Mouse (Mus musculus) fat pad, adult 2 months (tissue): ENCODE measurements around the gene Lmntd1.
A peak's percentile ranks its signal among the peaks of the same experiment; 100 is the strongest.

Source experiments
- DNase-seq: peaks from one replicate; pipeline ENCODE4 v3.0.0-alpha.2; 2011; ENCODE audit warnings: low read depth, low spot score; ENCODE audit errors: extremely low read depth

Lmntd1 gene

GRCm38 (mm10) chr6:145499574-145500546, 114.3 kb downstream of the Lmntd1 start:
- no peak for DNase-seq

- DNase-seq: no peak
These were observed 118.4 kb downstream of the Lmntd1 start for GRCm38 (mm10) chr6:145495731-145496130.

GRCm38 (mm10) chr6:145488251-145488650, 125.9 kb downstream of the Lmntd1 start:
- no peak for DNase-seq

DNA sequence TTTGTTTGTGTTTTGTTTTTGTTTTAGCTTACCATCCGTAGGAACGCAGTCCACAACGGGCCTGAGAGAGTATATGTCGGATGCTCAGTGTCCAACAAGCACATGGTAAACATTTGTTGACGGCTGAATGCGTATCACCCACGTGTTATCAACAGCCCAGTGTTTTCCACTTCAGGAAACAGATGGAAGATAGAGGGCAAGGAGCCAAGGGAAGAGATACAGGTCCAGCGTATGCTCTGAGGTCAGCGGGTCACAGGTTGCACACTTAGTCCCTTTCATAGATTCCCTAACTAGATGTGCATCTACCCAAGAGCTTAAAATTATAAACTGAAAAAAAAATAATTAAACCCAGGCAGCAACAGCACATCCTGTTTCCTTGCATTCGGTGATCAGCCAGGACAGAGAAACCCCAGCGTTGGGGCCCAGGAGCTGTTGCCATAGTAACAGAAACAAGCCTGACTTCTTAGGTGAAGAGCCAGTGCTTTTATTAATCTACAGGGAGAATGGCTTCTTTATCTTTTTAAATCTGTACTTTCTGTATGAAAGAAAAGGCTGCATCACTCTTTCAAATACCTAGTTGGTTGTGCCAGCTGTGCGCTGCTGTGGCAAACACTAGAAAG, 128.0 kb downstream of the Lmntd1 start:
- no peak for DNase-seq

DNA sequence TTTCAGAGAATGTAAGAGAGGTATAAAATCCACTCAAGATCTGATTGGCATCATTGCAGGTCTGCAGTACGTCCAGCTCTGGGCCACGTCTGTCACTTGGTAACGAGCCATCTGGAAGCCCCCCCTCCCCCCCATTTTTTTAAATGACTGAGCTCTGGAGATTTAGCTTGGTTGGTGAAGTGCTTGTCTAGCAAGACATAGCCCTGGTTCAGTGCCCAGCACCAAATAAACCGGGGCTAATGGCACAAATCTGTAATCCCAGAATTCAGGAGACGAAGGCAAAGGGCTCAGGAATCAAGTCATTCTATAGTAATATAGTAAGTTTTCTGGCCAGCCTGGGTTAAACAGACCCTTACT, 130.8 kb downstream of the Lmntd1 start:
- DNase-seq: no peak

- DNase-seq: no peak
These were observed 131.3 kb downstream of the Lmntd1 start for GRCm38 (mm10) chr6:145482656-145483317.

DNA sequence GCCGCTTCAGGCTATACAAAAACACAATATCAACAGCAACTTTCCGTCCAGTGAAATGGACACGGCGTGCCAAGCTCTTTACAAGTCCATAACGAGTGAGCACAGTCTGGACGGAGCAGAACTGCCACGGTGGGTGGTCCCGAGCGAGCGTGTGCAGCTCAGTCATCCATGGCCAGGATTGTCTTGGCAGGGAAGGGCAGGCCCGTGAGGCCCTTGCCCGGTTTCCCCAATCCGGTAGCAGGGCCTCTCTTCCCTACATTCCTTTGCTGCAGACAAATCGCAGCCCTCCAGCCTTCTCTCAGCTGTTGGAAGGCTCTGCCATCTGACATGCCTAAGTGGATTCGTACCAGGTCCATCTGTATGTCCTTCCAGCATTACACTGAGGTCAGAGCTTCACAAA, 132.2 kb downstream of the Lmntd1 start:
- DNase-seq: no peak

DNA sequence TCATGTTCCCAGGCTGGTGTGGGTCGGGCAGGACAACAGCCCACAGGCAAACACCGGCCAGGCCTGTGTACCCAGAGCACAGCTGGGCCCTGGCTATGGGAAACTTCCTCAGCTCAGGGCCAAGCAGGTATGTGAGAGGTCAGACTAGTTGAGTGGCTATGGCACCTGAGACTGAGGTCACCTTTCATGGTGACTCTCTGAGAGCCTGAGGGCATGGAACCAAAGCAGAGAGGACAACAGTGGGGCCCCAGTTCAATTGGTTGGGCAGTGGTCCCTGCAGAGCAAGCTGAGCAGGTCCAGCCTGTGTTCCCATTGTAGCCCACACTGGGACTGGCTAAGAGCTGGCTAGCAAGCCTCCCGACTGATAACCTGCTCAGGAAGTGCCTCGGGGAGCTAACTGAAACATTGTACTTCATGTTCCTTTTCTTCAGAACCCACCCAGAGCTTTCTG, 135.3 kb downstream of the Lmntd1 start:
- peak; percentile 25 for DNase-seq

DNA sequence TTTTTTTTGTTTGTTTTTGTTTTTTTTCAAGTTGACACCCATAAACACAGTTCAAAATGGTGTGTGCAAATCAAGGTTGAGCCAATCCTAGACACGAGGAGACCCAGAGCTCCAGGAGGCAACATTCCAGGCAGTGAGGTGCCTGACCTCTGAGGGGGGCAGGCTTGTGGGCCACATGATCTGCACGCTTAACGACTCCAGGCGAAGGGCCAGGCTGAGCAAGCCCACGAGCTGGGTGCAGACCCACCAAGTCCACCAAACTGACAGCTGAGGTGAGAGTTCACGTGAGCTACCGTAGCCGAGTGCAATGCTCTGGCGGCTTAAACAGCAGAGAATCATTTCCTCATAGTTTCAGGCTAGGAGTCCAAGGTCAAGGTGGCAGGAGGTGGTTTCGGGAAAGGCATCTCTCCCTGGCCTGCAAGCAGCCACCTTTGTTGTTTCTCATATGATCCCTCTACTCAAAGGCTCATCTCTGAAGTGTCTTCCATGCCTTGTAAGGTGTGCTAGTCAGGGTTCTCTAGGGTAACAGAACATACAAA, 136.7 kb downstream of the Lmntd1 start:
- DNase-seq: no peak

- DNase-seq: no peak
These were observed 142.4 kb downstream of the Lmntd1 start for GRCm38 (mm10) chr6:145471638-145472247.

DNA sequence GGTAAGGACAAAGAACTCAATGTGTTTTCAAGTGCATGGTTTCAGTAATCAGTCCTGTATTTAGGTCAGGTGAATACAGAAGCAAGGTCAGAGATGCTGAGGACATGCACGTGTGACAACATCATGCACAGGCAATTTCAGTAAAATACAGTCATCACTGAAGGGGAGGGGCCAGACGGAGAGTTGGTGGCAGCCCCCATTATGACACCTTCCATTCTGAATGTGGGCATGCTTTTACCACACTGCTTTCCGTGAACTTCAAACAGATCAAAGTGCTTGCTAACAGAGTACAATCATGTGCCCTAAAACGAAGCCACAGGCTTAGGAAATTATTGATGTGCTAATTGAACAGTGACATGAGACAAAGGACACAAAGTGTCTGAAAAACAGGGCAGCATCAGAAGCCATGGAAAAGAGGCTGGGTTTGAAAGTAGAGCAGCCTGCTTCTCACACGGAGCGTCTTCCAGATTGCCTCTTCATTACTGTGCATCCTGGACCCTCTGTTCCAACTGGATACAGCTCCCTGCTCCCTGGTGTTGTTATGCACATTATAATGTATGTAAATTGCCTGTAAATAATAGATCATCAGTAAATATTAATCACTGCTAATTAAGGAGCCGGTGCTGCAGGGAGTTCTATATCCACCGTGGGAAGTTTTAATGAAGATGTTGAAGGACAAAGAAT, 144.7 kb downstream of the Lmntd1 start:
- DNase-seq: no peak

- no peak for DNase-seq
These were observed 150.1 kb downstream of the Lmntd1 start for GRCm38 (mm10) chr6:145464027-145464426.

- DNase-seq: no peak
These were observed 151.4 kb downstream of the Lmntd1 start for GRCm38 (mm10) chr6:145462677-145463245.

DNA sequence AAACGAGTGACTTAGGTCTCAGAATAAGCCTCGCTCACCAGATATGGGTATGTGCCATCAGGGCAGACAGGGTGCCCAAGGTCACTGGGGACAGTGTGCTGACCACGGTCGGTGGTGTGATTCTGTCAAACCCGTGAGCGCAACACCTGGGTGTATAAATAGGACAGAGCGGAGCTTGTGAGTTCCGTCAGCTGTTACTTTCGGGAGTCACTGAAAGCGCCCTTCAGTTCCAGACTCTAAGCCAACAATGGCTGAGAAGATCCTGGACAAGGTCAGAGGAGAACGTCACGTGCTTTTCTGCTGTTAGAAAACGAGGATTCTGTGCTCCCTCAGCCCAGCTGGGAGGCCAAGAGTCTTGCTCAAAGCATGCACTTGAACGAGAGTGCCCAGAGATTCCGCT, 157.1 kb downstream of the Lmntd1 start:
- DNase-seq: no peak

DNA sequence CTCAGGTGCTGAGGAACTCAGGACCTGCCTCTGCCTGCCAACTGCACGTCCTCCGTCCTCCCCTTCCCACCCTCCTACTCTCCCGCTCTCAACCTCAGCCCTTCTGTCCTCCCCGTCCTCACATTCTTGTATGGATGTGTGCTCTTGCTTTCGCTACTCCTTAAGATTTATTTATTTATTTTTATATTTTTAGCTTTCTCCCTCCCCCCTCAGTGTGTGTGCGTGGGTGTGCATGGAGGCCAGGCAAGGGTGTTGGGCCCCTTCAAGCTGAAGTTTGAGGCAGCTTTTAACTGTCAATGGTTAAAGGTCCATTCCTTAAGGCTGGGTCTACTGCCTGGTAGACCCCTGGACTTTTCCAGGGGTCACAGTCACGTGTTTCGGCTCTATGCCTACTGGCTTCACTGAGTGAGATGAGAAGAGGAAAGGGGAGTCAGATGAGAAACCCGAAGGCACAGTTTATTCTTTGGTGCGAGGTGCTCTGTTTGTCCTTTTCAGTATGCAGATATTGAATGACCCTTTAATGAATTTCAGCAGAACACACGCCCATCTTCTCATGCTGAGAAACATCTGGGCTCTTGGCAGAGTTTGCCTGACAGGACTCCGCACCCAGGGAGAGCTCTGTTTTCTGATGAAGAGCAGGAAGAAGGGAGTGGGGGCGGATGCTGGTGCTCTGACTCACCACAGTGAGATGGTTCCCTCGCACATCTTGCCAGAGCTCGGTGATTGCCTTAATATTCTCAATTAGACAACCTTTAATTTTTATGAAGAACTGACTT, 163.3 kb downstream of the Lmntd1 start:
- no peak for DNase-seq

DNA sequence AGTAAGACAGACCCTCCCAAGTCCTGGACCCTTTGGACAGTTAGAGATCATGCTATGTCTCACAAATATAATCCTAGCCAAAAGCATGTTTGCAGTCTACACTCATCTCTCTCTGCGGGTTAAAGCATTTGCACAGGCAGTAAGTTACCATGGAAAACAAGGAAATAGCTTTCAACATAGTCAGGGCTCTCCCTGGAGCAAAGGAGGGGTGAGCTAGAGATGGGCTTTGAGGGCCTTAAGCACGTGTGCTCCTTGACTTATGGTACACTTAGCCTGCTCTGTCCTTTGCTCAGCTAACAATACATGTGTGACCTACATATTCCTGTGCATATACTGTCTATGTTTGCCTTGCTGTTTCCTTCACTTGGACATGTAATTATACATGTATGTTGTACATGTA, 165.8 kb downstream of the Lmntd1 start:
- no peak for DNase-seq

DNA sequence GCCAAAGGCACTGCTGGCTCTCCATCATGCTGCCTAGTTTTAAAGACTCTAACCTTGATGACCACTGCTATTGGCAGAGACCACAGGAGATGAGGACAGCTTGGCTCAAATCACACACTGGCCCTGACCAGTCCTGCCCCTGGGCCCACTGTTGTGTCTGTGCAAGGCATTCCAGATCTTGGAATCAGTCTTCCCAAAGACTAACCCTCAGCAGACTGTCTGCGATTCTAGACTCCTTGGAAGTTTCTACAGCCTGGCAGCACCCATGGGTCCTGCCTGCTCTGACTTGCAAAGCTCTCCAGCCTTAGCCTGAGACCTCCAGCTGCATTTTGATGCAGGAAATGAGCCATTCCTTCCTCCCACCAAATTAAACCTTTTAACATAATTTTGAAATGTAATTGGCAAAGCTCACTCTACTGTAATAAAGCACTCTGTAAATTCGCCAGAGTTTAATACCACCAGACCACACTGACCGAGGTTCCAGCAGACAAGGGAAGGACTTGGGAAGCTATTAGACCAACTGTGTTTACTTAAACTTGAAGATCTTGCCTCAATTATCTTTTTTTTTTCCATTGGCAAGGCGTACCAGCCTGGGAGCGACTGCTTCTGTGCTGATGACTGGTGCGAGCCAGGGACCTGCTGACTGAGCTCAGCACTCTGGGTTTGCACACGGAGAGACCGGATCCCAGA, 168.2 kb downstream of the Lmntd1 start:
- no peak for DNase-seq

GRCm38 (mm10) chr6:145445380-145445779, 168.7 kb downstream of the Lmntd1 start:
- DNase-seq: no peak

GRCm38 (mm10) chr6:145442786-145443185, 171.3 kb downstream of the Lmntd1 start:
- DNase-seq: no peak
